ENCODE assay signal across 14 mouse cellular contexts in the genomic region with DNA sequence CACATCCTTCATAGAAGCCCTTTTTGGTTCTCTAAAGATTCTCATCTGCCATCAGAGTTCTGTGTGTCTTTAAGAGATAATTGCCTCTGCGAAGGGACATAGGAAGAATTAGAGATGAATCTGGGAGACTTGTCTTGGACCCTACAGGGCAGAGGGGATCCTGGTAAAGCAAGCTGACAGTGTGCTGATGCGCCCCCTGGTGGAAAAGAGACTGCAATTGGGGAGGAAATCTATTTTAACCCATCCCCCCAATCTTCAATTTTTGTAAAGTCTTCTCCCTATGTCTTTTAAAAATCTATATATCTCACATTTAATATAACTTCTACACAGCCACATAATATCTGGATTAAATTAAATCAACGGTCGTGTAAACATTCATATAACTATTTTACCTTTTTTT. TPM values are rescaled to one million over a fixed set of nuclear protein-coding genes. Genes with fewer than 3 reads are reported as not detected.
DNase-seq lines count a peak whose midpoint lies in the region; ATAC-seq and TF ChIP-seq lines count a peak whose summit lies in the region.
"Not testable (repeated sequence)": the region's sequence is repeated elsewhere in the genome, so short reads cannot be mapped to it uniquely, and the experiment has no call there.
"Had no signal": no experiment of that assay in that cellular context is flagged by ENCODE, and none has a peak within 500 bp of the region (broad histone marks: within the 10 kb centered on the region; RNA-seq: fewer than 3 reads in every experiment).

No protein-coding gene starts in this region.

- in situ Hi-C loops in CH12.LX (cut with MboI; ENCODE audit: low pct_ligation_motif_present, low pct_unique_long_range_greater_than_20kb, low sequenced_read_pairs): loop anchor here (5.0 kb wide), 1 partner anchor 88 kb away; no protein-coding TSS in a partner anchor

- ATAC-seq in granulocyte monocyte progenitor cell, adult 5-6 weeks (replicated peaks; ENCODE audit: poor library complexity, severe bottlenecking): 0 out of 2 replicates have a peak, but pooled peaks have one; percentile 35
- ATAC-seq in liver, embryonic 14.5 days (ENCODE audit: insufficient read depth); midbrain, postnatal 0 days (ENCODE audit: low FRiP score); stomach, postnatal 0 days (ENCODE audit: low FRiP score, low TSS enrichment): not testable (repeated sequence)

- not testable (repeated sequence) for H3K36me3 ChIP-seq in CH12.LX (replicated peaks in 1 of 2; ENCODE audit: control insufficient read depth in 1 of 2, insufficient read depth in 1 of 2, low read length in 1 of 2); liver, embryonic 14.5 days (replicated peaks; ENCODE audit: control insufficient read depth, insufficient read depth, low read depth); midbrain, postnatal 0 days (ENCODE audit: insufficient read depth, low read length); stomach, postnatal 0 days (ENCODE audit: control insufficient read depth, insufficient read depth, low read length)

- TF ChIP-seq EP300 in CH12.LX (IDR thresholded peaks at IDR 0.05; ENCODE audit: low read length); liver, embryonic 14.5 days (IDR thresholded peaks at IDR 0.05; ENCODE audit: low read depth); stomach, postnatal 0 days (optimal IDR thresholded peaks at IDR 0.05): not testable (repeated sequence)

- H3K4me2 ChIP-seq in CH12.LX (ENCODE audit: insufficient read depth, low read depth, poor library complexity, severe bottlenecking); liver, embryonic 14.5 days (ENCODE audit: low read depth); midbrain, postnatal 0 days (ENCODE audit: low read depth, low read length, poor library complexity, severe bottlenecking); stomach, postnatal 0 days (replicated peaks; ENCODE audit: low read depth): not testable (repeated sequence)

- not testable (repeated sequence) for H3K4me3 ChIP-seq in CH12.LX (replicated peaks in 1 of 3; ENCODE audit: low read depth in 2 of 3, low read length in 2 of 3, poor library complexity in 1 of 3); liver, embryonic 14.5 days (ENCODE audit: insufficient read depth in 1 of 2, low read depth in 2 of 2, low read length in 2 of 2); midbrain, postnatal 0 days (ENCODE audit: low read depth, low read length); stomach, postnatal 0 days (ENCODE audit: low read depth, low read length)

- peak; percentile 32 for TF ChIP-seq RAD21 in CH12.LX (IDR thresholded peaks at IDR 0.05; ENCODE audit: low read depth, low read length)

- not testable (repeated sequence) for H3K27me3 ChIP-seq in CH12.LX (replicated peaks); liver, embryonic 14.5 days (ENCODE audit: control insufficient read depth, insufficient read depth, low read length); midbrain, postnatal 0 days (ENCODE audit: insufficient read depth, low read length); stomach, postnatal 0 days (ENCODE audit: control insufficient read depth, insufficient read depth, low read length)

- not testable (repeated sequence) for H3K9me3 ChIP-seq in CH12.LX (replicated peaks; ENCODE audit: low read length); liver, embryonic 14.5 days (ENCODE audit: control insufficient read depth, low read length); midbrain, postnatal 0 days (ENCODE audit: low read length); stomach, postnatal 0 days (ENCODE audit: control insufficient read depth, low read length)

- 41% methylated on average over 4 of the region's 4 CpGs for WGBS in liver, embryonic 14.5 days (ENCODE audit: insufficient replicate concordance)
- WGBS in midbrain, postnatal 0 days: 64% methylated on average over 4 of the region's 4 CpGs
- 63% methylated on average over 4 of the region's 4 CpGs for WGBS in stomach, postnatal 0 days

- H3K9ac ChIP-seq in CH12.LX (ENCODE audit: insufficient read depth, low read depth); liver, embryonic 14.5 days (replicated peaks); midbrain, postnatal 0 days (replicated peaks; ENCODE audit: low read length, poor library complexity, severe bottlenecking); stomach, postnatal 0 days (ENCODE audit: low read length): not testable (repeated sequence)

- not testable (repeated sequence) for H3K27ac ChIP-seq in CH12.LX (ENCODE audit: insufficient read depth, low read depth); liver, embryonic 14.5 days; midbrain, postnatal 0 days (ENCODE audit: low read depth, low read length); stomach, postnatal 0 days (replicated peaks)

- H3K79me2 ChIP-seq in CH12.LX (replicated peaks; ENCODE audit: control insufficient read depth, extremely low read depth, insufficient read depth, poor library complexity, severe bottlenecking): not testable (repeated sequence)

- not testable (repeated sequence) for TF ChIP-seq POLR2A in CH12.LX (IDR thresholded peaks at IDR 0.05; ENCODE audit: low read depth, low read length)

- dilution Hi-C loops in CH12.LX (cut with MboI; ENCODE audit: extremely low pct_ligation_motif_present, extremely low pct_unique_long_range_greater_than_20kb, low sequenced_read_pairs): not testable (repeated sequence)

- TF ChIP-seq CTCF in CH12.LX (conservative IDR thresholded peaks at IDR 0.05 in 1 of 2, IDR thresholded peaks at IDR 0.05 in 1 of 2; ENCODE audit: low read depth in 2 of 2, low read length in 2 of 2): peak; percentile 40 to 71; a peak in 3 of 4 replicates
- TF ChIP-seq CTCF in liver, embryonic 14.5 days (IDR thresholded peaks at IDR 0.05; ENCODE audit: low read depth): peak; percentile 44
- TF ChIP-seq CTCF in midbrain, postnatal 0 days (IDR thresholded peaks at IDR 0.05): peak; percentile 36; the same call in 1 of the 2 replicates
- peak; percentile 61 for TF ChIP-seq CTCF in stomach, postnatal 0 days (IDR thresholded peaks at IDR 0.05; ENCODE audit: low read depth)

- H3K4me1 ChIP-seq in CH12.LX (ENCODE audit: control insufficient read depth in 1 of 2, insufficient read depth in 2 of 2); liver, embryonic 14.5 days (replicated peaks; ENCODE audit: control insufficient read depth in 2 of 2, insufficient read depth in 2 of 2, low read length in 1 of 2); midbrain, postnatal 0 days (ENCODE audit: insufficient read depth, low read length); stomach, postnatal 0 days (replicated peaks; ENCODE audit: control insufficient read depth, insufficient read depth): not testable (repeated sequence)

- DNase-seq in CH12.LX (ENCODE audit: extremely low read depth) (peak; percentile 16), ZHBTc4 (ENCODE audit: low read depth, low spot score) (peak; percentile 45)
- DNase-seq in kidney, adult 9 months: peak; percentile 13
- not testable (repeated sequence) for DNase-seq in liver, embryonic 14.5 days (ENCODE audit: low read depth in 3 of 3, low spot score in 3 of 3); midbrain, postnatal 0 days (ENCODE audit: low spot score)
- DNase-seq in stomach, postnatal 0 days (ENCODE audit: low spot score): peak; percentile 4

TF ChIP-seq in CH12.LX, 34 proteins besides CTCF, POLR2A, EP300 and RAD21:
- peak; percentile 37; the same call in 1 of the 2 replicates for TF ChIP-seq CHD2 (IDR thresholded peaks at IDR 0.05; ENCODE audit: low read length)
- TF ChIP-seq SMC3 (IDR thresholded peaks at IDR 0.05; ENCODE audit: low read depth, low read length): peak; percentile 51

RNA-seq across cellular contexts. Expression of a gene that starts 11.3 kb away (rescaled TPM):
- total RNA-seq in CH12.LX (2012; rRNA removed) (not detected in 2 replicates), CH12.LX (2014; rRNA removed) (not detected in 2 replicates)
- not detected in 2 replicates for polyA plus RNA-seq in CH12.LX (2012; ENCODE audit: insufficient read length, low read depth)
- not detected in 2 replicates for total RNA-seq in granulocyte monocyte progenitor cell, adult 5-6 weeks (2014; fragmentation: Nextera tagmentation)
- total RNA-seq in granulocyte monocyte progenitor cell, adult 5-6 weeks (2017): not detected in 2 replicates
- polyA plus RNA-seq in liver, embryonic 14.5 days (2012; rRNA removed): not detected in 2 replicates
- polyA plus RNA-seq in liver, embryonic 14.5 days (2014; fragmentation: Nextera tagmentation; extraction: Ambion mirVana): not detected in 2 replicates
- total RNA-seq in midbrain, postnatal 0 days (2014; rRNA removed): 0.60 and 2.3 TPM in 2 replicates
- 0.70 and 1.5 TPM in 2 replicates for polyA plus RNA-seq in midbrain, postnatal 0 days (2015; fragmentation: Nextera tagmentation; extraction: Ambion mirVana)
- polyA plus RNA-seq in stomach, postnatal 0 days (2015; fragmentation: Nextera tagmentation; extraction: Ambion mirVana): 3.5 and 3.7 TPM in 2 replicates
- total RNA-seq: adrenal gland, postnatal 36 days; gastrocnemius, adult 8-10 months; left cerebral cortex, adult 8-10 months had no signal
- polyA plus RNA-seq: hindbrain, embryonic 10.5 days; inflammation-experienced regulatory T-cells, adult 6 months; limb, embryonic 12.5 days; liver, embryonic 15.5 days had no signal

RNA-seq across cellular contexts. Expression of a gene that starts 13.8 kb away (rescaled TPM):
- not detected in 2 replicates for total RNA-seq in CH12.LX (2012; rRNA removed)
- not detected in 2 replicates for total RNA-seq in CH12.LX (2014; rRNA removed)
- polyA plus RNA-seq in CH12.LX (2012; ENCODE audit: insufficient read length, low read depth): not detected in 2 replicates
- not detected in 2 replicates for total RNA-seq in granulocyte monocyte progenitor cell, adult 5-6 weeks (2014; fragmentation: Nextera tagmentation)
- total RNA-seq in granulocyte monocyte progenitor cell, adult 5-6 weeks (2017): not detected in 2 replicates
- polyA plus RNA-seq in liver, embryonic 14.5 days (2012; rRNA removed): 9.9 and 10.9 TPM in 2 replicates
- polyA plus RNA-seq in liver, embryonic 14.5 days (2014; fragmentation: Nextera tagmentation; extraction: Ambion mirVana): 12.8 and 13.0 TPM in 2 replicates
- total RNA-seq in midbrain, postnatal 0 days (2014; rRNA removed): 1.9 and 2.7 TPM in 2 replicates
- polyA plus RNA-seq in midbrain, postnatal 0 days (2015; fragmentation: Nextera tagmentation; extraction: Ambion mirVana): 1.4 and 1.9 TPM in 2 replicates
- 11.2 and 15.8 TPM in 2 replicates for polyA plus RNA-seq in stomach, postnatal 0 days (2015; fragmentation: Nextera tagmentation; extraction: Ambion mirVana)
- polyA plus RNA-seq: inflammation-experienced regulatory T-cells, adult 6 months had no signal
